Mouse (Mus musculus): ENCODE data around the gene Lmo2.

GRCm38 (mm10) chr2:103959066-103959465, 1.3 kb downstream of the Lmo2 start:
- TF ChIP-seq CTCF (IDR thresholded peaks at IDR 0.05; ENCODE audit: low read depth, low read length) (no peak), POLR2A (IDR thresholded peaks at IDR 0.05; ENCODE audit: borderline replicate concordance, low read depth, low read length) (no peak)

Data from bone marrow macrophage, adult 2 months (primary cell).